Mouse (Mus musculus) induced T-regulatory cell, adult 2 months (primary cell): ENCODE measurements around the gene Aggf1.
A peak's percentile ranks its signal among the peaks of the same experiment; 100 is the strongest.
"Not testable (repeated sequence)": the region's sequence is repeated elsewhere in the genome, so short reads cannot be mapped to it uniquely, and the experiment has no call there.

ENCODE experiments used
- DNase-seq: peaks from one replicate; pipeline ENCODE4 v3.0.0-alpha.2; 2012; ENCODE audit warnings: low read depth

The Aggf1 gene

DNA sequence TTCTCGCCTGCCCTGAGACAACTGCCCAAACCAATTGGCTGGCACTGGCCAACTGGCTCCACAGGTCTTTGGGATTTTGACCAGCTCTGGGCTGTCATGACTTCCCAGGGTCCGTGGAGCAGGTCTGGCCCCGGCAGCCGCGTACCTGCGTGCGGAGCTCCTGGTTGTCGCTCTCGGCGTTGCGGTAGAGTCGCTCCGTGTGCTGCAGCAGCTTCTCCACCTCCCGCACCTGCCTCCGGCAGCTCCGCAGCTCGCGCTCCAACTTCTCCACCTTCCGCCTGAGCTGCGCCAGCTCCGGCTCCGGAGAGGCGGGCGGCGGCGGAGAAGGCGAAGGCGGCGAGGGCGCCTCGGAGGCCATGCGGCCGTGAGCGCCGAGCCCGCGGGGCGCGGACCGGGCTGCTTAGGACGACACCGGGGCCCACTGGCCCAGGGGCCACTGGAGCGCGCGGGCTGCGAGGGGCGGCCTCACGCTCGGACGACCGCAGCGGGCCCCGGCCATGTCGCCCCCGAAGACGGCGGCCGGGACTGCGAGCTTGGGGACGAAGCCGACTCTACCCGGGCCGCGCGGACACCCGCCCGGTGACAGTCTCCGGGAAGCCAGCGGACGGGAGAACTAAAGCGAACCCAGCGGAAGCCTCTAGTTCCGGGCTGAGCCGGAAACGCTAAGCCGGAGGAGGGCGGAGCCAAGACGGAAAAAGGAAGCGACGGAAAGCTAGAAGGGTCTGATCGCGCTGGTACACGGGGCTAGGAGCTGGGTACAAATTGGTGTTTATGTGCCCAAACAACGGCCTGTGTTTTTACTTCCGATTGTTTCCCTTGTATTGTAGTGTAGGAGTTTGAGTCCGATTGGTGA is at the start of gene Aggf1:
TSS of gene Aggf1 (minus strand) at position 652 of the 853 bp plus-strand sequence.
- peak; percentile 95 for DNase-seq

DNA sequence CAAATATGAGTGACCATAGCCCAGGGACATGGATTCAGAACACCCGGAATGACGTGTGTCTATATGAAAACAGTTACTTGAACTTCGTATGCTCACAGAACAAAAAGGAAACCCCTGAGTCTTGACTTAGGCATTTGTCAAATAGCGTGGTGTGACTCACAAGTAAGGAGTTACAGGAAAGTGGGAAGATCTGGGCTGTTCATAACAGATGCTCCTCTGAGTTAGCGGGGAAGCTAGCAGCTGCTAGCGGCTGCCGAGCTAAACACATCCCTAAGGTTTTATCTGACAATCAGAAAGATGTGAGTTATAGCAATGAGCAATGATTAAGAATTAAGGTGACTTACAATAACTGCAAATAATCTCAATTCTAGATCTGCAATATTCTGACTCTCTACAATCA is 49.8 kb upstream of the Aggf1 start:
- no peak for DNase-seq

DNA sequence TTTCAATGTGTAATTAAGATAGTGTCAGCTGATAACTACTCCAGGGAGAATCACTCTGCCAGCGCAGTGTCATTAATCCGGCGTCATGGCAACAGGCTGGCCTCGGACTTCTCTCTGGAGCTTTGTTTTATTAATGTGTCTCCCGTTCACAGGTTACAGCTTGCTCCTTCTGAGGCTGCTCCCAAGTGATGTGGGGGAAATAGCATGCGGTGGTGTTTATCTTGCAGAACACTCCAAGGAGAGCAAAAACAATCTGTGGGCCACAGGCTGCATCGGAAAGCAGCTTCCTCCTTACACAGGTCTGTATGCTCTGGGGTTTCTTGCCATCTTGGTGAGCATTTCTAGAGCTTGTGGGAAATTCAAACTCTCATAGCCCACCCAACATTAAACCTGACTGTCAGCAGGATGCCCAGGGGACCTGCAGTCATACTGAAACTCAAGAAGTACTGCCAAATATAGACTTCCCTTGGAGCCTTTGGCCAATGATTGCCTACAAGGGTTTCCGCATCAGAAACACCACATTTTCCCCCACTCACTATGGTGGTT is 44.1 kb upstream of the Aggf1 start:
- DNase-seq, result peak; percentile 26

DNA sequence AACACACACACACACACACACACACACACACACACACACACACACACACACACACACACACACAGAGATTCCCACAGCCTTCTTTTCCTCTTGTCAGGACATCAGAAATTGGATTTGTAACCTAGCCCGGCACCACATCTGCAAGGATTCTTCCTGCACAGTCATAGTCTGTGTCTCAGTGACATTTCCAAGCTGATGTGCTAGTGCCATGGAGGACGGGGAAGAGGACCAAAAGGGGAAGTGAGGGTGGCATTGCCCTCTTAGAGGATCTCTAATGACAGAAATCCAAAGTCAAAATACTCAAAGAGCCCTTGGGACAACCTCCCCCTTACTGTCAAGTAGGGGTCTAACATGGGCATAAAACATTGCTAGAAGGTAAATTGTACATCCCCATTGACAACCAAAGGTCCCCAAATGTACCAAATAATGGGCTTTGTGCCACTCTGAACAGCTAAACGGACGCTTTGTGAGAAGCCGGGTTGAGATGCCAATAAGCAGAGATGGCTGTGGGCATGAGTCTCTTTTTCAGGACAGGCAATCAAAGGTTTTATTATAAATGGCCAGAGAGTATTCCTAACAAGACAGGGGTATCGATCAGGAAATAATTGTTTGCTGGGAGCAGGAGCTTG is 43.5 kb upstream of the Aggf1 start:
- no peak for DNase-seq

DNA sequence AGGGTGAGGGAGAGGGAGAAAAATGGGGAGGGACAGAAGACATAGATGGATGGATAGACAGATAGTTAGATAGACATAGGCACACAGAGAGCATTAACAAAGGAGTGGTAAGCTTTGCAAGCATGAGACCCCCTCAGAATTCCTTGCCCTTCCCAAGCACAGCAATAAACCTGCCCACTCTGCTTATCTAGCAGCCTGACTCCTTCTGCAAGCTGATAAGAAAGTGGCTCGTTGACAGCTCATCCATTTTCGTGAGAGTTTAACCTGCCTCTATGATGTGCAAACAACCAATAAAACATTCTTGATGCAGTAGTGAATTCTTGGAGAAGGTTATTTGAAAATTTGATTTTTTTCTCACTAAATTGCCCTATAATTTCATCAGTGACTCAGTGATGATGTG is 37.1 kb upstream of the Aggf1 start:
- no peak for DNase-seq

DNA sequence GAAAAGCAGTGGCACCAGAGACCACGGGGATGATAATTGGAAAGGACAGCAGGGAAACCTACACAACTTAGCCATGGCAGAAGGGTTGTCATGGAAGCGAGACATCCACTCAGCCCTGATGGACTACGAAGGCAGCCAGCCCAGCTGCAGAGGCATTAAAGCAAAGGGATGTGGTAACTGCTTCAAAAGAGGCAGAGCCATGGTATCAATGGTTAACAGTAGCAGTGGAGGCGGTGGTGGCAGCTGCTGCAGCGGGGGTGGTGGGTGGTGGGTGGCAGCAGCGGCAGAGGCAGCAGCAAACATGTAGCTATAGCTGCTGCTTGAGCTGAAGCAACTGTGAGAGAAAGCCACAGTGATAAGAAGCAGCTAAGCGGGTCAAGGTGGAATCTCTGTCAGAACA is 18.1 kb upstream of the Aggf1 start:
- no peak for DNase-seq

DNA sequence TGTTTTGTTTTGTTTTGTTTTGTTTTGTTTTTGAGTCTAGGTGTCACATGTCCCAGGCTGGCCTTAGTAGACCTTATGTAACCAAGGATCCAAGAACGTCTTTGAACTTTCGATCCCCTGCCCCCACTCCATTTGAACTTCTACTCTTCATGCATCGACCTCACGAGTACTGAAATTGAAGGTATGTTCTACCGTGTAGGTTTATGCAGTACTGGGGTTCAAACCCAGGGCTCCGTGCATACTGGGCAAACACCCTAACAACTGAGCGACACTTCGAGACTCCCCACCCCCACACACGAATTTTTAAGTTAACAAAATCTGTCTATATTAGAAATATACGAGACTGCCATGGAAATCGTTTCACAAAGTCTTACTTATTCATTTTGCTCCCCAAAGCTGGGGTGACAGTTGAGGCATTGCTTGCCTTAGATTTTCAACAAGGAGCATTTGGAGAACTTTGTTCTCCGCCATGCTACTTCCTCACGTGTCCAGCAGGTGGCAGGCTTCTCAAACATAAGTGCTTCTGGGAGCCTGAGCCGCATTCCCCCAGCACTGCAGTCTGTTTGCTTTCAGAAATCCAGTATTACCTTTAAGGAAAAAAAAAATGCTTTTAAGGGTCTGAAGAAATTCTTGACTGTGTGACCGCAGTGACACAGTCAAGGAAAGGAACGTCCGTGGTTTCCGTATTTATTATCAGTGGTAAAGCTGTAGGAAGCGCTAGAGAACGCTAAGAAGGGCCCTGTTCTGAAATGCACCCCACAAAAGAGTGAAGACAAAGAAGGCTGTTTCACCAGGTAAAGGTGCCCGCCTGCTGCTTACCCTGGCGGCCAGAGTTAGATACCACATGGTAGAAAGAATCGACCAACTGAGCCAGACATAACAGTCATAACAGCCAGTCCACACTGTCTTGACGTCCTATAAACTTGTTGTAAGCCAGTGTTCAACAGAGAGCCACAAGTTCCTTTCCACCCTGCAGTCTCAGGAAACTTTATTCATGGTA is 15.0 kb upstream of the Aggf1 start:
- peak; percentile 85 for DNase-seq

DNA sequence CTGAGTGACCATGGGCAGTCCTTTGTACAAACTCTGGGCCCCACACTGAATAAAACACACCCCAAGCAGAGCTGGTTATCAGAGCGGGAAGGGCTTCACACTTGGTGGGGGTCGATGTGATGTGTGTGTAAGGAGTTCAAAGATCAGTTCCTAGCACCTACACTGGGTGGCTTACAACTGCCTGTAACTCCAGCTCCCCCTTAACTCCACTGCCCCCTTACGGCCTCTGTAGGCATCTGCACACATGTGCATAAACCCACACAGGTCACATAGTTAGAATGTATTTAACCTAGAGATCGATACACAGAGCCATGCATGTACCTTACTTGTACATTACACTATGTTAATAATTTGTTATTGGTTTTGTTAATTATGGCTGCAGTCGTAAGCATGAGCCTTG is 13.1 kb upstream of the Aggf1 start:
- no peak for DNase-seq

DNA sequence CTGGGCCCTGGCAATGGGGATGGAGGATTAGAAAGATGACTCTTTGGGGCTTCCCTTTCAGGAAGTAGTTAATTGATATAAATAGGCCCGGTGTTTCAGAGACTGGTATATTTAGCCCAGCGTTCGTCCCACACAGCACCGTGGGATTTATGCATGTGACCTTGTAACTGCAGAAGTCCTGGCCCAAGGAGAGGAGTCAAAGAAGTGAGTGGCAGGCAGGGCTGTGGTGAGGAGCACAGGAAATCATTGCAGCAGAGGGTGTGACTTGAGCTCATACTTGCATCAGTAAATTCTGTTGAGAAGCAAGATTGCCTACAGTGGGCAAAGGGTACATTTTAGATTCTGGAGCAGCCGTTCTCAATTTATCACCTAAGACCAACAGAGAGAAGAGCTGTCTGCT is 7.3 kb upstream of the Aggf1 start:
- no peak for DNase-seq

DNA sequence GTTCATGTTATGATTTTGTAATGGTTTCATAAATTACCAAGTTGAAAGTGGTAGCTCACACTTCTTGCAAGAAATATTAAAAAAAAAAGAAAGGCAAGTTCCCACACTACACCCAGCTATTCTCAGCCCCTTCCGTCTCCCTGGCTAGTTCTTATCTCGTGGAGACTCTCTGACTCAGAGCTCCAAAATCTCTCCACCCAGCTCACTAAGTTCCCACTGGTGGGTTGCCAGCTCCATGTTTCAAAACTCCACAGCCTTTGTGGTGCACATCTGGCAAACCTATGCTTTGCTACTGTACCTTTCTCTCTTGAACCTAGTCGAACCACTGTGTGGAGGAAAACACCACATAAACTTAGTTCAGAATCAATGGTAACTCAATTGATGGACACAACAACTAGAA is 3.5 kb upstream of the Aggf1 start:
- DNase-seq, result no peak

DNA sequence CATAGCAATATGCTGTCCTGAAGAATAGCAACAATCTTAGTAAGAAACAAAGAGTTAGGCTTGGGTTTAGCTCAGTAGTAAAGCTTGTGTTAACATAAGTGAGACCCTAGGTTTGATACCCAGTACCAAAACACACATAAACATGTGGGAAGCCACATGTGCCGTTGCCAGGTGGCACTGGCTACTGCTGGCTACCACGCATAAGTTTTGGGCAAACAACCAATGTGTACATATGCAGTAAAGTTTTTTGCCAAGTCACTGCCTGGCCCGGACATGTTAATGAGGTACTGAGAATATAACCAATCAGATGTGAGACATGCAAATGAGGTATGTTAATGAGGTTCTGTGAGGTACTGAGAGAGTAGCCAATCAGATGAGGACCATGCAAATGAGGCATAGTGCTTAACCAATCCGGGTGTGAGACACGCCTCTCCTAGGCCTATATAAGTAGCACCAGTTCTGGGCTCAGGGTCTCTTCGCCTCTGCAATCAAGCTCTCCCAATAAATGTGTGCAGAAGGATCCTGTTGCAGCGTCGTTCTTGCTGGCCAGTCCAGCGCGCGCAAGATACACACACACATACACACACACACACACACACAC is 1.6 kb upstream of the Aggf1 start:
- not testable (repeated sequence) for DNase-seq

DNA sequence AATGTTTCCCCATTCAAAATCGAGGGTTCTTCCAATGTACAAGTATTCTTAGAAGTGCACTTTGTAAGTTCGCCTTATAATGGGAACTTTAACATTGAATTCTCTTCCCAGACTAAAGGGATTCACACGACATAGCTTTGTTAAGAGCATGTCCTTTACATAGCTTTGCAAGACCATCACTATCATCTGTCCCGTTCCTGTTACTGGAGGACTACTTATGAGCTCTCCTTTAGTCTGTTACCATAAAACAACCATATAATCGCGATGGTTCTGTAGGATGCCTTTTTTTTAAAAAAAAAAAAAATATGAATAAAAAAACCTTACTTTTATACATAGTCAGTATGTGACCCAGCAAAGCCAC is 382 bp upstream of the Aggf1 start:
- DNase-seq, result no peak

DNA sequence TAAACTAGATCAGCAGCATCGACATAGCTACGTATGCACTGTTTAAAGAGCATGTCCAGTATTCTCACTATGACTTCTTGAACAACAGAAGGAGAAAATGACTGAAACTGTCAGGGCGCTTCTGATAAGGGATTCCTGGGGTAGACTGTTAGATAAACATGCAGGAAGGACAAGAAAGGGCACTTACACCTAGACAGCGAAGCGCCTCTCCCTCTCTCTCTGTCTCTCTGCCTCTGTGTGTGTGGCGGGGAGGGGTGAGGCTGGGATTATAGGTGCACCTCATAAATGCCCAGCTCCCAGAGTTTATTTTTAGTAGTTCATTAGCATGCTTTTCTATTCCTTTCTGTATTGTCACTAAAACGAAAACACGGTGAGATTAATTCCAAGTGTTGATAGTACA is 8.8 kb downstream of the Aggf1 start:
- DNase-seq, result no peak

DNA sequence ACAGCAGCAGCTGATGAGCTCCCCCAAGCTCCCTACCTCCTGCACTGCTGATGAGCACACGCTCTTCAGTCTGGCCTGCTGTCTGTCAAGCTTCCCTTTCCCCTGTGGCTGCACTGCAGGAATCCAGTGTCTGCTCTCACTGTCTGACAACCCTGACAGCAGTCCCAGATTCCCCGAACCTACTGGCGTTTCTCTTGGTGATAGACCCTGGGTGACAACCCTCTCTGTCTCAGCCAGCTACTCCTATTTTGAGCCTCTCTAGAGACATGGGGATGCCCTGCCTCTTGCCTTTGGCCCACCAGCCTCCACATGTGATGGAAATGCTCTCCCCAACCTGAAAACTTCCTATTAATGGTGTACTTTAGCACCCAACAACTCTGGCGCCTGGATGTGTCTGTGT is 11.7 kb downstream of the Aggf1 start:
- no peak for DNase-seq

DNA sequence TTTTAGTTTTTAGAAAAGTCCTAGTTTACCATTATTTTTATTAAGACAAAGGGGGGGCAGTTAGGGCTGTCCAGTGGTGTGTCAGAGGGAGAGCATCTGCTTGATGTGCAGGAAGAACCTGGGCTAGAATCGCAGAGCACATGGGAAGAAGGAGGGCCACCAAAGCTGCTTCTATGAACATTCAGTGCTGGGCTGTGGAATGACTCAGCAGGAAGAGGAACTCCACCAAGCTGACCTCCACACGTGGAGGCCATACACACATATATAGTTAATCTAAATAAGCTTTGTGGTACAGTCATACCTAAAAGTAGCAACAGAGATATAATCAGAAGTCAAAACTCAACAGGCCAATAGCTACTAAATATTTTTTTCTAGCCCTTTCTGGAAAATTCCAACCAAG is 16.9 kb downstream of the Aggf1 start:
- DNase-seq, result no peak

DNA sequence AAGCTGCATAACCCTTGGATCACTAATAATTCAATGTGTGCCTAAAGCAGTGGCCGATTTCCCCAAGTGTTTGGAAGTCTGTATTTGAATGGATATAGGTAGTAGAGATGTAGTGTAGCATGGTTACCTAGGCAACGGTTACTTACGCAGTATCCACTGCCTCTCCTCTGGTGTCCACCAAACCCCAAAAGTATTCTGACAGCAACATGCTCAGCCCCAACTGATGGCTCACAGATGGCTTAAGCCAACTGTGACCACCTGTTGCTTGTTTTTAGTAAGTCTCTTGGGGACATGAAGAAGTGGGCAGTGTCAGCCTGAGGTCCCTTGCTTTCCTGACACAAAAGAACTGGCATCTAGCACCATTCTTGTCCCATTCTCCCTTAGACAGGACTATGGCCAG is 26.7 kb downstream of the Aggf1 start:
- no peak for DNase-seq

DNA sequence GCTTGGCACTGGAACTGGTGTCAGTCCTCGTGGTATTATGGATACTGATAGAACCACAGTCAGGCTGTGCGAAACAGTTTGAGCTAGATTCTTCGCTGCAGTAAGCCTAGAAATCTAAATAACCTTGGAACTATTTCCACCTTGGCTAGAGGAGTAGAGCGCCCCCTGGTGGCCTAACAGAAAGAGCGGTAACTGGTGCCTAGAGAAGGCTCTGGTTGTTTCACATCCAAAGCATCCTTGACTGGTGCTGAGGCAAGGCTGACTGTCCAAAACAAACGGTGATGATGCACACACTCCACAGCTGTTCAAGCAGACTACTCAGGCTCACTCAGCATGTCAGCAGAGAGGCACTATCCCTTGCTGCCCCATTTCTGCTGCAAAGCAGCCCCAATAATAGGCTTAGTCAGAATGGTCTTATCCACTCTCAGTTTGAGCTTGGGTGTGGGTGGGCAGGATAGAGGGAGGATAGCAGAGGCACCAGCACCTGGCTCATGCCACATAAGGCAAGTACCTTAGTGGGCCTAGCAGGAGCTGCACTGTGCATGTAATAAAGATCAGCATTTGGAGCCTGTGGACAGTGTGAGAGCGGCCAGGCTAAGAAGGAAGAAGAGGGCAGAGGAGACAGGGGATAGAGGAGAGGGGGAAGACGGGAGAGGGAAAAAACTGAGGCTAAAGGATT is 28.0 kb downstream of the Aggf1 start:
- DNase-seq, result peak; percentile 78

DNA sequence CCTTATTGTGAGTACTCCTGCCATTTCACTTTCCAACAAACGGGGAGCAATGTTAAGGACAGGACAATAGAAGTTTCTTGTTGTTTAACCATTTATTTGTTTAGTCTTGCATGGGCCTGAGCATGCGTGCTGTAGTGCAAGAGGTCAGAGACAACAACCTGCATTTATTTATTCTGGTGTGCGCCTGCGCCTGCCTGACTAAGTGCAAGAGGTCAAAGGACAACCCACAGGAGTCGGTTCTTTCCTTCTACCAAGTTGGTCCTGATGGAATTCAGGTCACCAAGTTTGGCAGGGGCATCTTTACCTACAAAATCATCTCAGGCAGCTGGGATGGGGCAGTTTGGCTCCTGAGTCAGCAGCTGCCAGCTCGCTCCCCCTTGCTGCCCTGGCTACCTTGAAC is 29.3 kb downstream of the Aggf1 start:
- no peak for DNase-seq

DNA sequence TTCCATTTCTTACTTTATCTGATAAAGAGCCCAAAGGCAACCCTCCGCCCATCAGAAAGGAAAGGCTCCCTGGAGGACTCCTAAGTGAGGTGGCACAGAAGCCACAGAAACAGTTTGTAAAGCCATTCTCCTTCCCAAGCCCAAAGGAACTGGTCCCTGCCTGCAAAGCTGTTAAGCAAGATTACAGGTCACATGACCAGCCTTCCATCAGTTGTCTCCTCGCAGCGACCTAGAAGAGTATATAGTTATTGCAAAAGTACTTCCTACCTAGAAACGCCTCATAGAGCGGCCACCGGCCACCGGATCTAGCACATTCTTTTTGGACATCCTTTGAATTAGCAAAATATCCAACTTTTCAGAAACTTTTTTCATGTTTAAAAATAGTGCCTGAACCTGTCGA is 31.7 kb downstream of the Aggf1 start:
- no peak for DNase-seq

DNA sequence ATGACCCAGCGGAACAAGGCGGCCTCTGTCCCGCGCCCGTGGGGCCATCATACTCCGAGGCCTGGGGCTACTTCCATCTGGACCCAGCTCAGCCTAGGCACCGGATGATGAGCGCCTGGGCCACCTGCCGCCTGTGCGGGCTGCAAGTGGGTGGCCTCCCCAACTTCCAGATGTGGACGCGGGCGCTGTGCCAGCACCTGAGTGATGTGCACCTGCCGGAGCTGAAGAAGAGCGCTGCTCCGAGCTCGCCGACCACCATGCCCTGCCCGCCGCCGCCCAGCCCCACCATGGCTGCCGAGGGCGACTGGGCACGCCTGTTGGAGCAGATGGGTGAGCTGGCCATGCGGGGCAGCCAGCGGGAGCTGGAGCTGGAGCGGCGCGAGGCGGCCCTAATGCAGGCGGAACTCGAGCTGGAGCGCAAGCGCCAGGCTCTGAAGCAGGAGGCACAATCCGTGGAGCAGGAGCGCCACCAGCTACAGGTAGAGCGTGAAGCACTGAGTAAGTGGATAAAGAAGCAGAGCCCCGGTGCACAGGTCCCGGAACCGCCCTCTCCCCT is 39.0 kb downstream of the Aggf1 start:
- no peak for DNase-seq
